Mouse (Mus musculus): ENCODE data around the gene Aif1. TPM values are rescaled to one million over a fixed set of nuclear protein-coding genes. Genes with fewer than 3 reads are reported as not detected.

The Aif1 gene
- polyA plus RNA-seq, 1 experiment from 2014 or later: 8.3 TPM

DNA sequence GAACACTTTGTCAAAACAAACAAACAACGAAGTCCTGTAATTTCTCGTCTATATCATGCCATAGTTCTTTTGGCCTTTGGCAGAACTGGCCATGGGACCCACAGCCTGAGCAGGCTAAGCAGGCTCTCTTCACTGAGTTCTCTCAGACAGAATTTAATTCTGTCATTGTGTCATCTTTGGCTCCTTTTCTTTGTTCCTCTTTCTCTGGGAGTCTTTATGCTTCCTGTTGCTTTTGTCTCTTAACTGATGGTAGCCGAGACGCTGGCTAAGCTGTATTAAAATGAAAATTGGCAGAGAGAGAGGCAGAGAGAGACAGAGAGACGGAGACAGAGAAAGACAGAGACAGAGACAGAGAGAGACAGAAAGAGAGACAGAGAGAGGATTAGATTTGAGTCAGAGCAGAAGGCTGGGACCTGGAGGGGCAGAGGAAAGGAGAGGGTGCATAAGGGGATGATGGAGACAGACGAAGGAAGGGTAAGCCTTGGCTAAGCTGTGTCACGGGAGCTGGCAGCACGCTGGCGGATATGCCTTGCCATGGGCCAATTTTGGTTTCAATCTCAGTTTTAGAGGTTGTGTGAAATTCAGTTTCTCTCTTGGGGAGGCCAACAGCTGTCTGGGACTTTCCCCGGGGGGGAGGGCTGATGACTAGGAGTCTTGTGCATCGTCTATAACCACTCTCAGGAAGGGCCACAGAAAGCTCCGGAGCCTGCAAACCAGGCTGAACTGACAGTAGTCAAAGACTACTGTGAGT lies 34.1 kb upstream of the Aif1 start:
- Histone ChIP-seq H3K4me2 (replicated peaks; ENCODE audit: low read depth, low read length) (no peak overlapping the region), H3K9me3 (ENCODE audit: low read length) (no peaks in the 10 kb centered on the region), H3K4me3 (ENCODE audit: low read length) (no peak overlapping the region), H3K36me3 (ENCODE audit: insufficient read depth, low read length) (no peaks in the 10 kb centered on the region), H3K9ac (replicated peaks; ENCODE audit: low read length) (no peak overlapping the region), H3K27me3 (ENCODE audit: insufficient read depth, low read length) (no peaks in the 10 kb centered on the region), H3K27ac (ENCODE audit: low read length) (no peak overlapping the region), H3K4me1 (ENCODE audit: insufficient read depth, low read length) (peaks cover 9% of the 10 kb centered on the region; the same call in 1 of the 2 replicates)
- ATAC-seq (ENCODE audit: low FRiP score, low TSS enrichment): no peak
- WGBS: 76% methylated on average over 12 of the region's 12 CpGs

- H3K27me3 ChIP-seq (ENCODE audit: insufficient read depth, low read length): peaks cover 19% of the 10 kb centered on the region
- ATAC-seq (ENCODE audit: low FRiP score, low TSS enrichment): no peak
- H3K9me3 ChIP-seq (ENCODE audit: low read length): no peaks in the 10 kb centered on the region
- H3K9ac ChIP-seq (replicated peaks; ENCODE audit: low read length): no peak overlapping the region
- 43% methylated on average over 10 of the region's 10 CpGs for WGBS
- 0 out of 2 replicates have a peak, but pooled peaks cover 9% of the 10 kb centered on the region for H3K4me1 ChIP-seq (ENCODE audit: insufficient read depth, low read length)
- H3K4me3 ChIP-seq (ENCODE audit: low read length): no peak overlapping the region
- no peak overlapping the region for H3K27ac ChIP-seq (ENCODE audit: low read length)
- H3K4me2 ChIP-seq (replicated peaks; ENCODE audit: low read depth, low read length): no peak overlapping the region
- H3K36me3 ChIP-seq (ENCODE audit: insufficient read depth, low read length): no peaks in the 10 kb centered on the region
Measured at GRCm38 (mm10) chr17:35205380-35205769, 29.5 kb upstream of the Aif1 start.

DNA sequence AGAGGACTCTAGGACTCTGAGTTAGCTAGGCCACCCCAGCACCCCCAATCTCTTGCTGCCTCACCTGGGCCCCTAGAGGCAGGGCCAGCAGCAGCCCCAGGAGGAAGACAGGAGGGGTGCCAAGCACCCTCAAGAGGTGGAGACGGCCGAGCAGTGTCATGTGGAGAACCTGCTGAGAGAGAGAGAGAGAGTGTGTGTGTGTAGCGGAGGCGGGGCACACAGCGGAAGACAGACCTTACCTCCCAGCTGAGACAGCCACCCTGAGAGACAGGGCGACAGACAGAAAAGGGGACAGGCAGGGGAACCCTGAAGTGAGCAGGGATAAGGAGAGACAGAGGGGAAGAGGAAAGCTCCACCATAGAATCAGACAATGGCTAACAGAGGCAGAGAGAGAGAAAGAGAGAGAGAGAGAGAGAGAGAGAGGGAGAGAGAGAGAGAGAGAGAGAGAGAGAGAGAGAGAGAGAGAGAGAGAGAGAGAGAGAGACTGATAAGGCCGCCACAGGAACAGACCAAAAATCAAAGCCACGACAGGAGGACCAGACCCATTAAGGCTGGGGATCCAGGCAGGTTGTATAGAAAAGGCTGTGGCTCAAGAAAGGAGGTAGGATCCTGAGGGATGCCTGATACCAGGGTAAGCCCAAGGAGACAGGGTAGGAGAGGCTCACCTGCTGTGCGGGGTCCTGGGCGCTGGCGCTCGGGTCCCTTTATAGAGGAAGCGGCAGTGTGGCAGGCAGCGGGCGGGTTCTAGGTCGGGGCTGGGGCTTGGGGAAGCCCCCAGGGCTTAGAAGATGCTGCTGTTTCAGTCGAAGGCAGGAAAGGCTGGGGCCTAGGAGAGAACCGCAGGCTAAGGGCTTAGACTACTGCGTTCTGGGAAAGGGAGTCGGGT lies 28.9 kb upstream of the Aif1 start, which contains the start of gene Lta:
Gene Lta (minus strand): TSS at position 858 of the 886 bp plus-strand sequence.
- Histone ChIP-seq H3K4me2 (replicated peaks; ENCODE audit: low read depth, low read length) (no peak within 1 kb of the TSS), H3K9me3 (ENCODE audit: low read length) (no peaks in the 10 kb centered on the region), H3K36me3 (ENCODE audit: insufficient read depth, low read length) (no peaks in the 10 kb centered on the region), H3K27ac (ENCODE audit: low read length) (no peak within 1 kb of the TSS), H3K4me1 (ENCODE audit: insufficient read depth, low read length) (0 out of 2 replicates have a peak, but pooled peaks cover 9% of the 10 kb centered on the region), H3K27me3 (ENCODE audit: insufficient read depth, low read length) (peaks cover 25% of the 10 kb centered on the region), H3K4me3 (ENCODE audit: low read length) (no peak within 1 kb of the TSS), H3K9ac (replicated peaks; ENCODE audit: low read length) (no peak within 1 kb of the TSS)
- WGBS: 46% methylated on average over 20 of the region's 20 CpGs
- no peak for ATAC-seq (ENCODE audit: low FRiP score, low TSS enrichment)

GRCm38 (mm10) chr17:35202442-35202841 lies 26.6 kb upstream of the Aif1 start:
- H3K4me3 ChIP-seq (ENCODE audit: low read length): no peak overlapping the region
- ATAC-seq (ENCODE audit: low FRiP score, low TSS enrichment): no peak
- 0 out of 2 replicates have a peak, but pooled peaks cover 9% of the 10 kb centered on the region for H3K4me1 ChIP-seq (ENCODE audit: insufficient read depth, low read length)
- peaks cover 34% of the 10 kb centered on the region for H3K27me3 ChIP-seq (ENCODE audit: insufficient read depth, low read length)
- H3K9me3 ChIP-seq (ENCODE audit: low read length): no peaks in the 10 kb centered on the region
- H3K9ac ChIP-seq (replicated peaks; ENCODE audit: low read length): no peak overlapping the region
- WGBS: 76% methylated on average over 4 of the region's 4 CpGs
- no peak overlapping the region for H3K27ac ChIP-seq (ENCODE audit: low read length)
- H3K36me3 ChIP-seq (ENCODE audit: insufficient read depth, low read length): no peaks in the 10 kb centered on the region
- no peak overlapping the region for H3K4me2 ChIP-seq (replicated peaks; ENCODE audit: low read depth, low read length)

DNA sequence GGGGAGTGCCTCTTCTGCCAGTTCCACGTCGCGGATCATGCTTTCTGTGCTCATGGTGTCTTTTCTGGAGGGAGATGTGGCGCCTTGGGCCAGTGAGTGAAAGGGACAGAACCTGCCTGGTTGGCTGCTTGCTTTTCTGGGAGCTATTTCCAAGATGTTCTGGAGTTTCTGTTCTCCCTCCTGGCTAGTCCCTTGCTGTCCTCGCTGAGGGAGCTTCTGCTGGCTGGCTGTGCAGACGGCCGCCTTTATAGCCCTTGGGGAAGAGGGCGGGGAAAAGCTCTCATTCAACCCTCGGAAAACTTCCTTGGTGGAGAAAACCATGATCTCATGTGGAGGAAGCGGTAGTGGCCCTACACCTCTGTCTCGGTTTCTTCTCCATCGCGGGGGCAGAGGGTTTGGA lies 25.9 kb upstream of the Aif1 start, which contains the start of gene Tnf:
Gene Tnf (minus strand): TSS at position 221 of the 400 bp plus-strand sequence.
- Histone ChIP-seq H3K27ac (ENCODE audit: low read length) (no peak within 1 kb of the TSS), H3K9ac (replicated peaks; ENCODE audit: low read length) (no peak within 1 kb of the TSS), H3K4me1 (ENCODE audit: insufficient read depth, low read length) (0 out of 2 replicates have a peak, but pooled peaks cover 9% of the 10 kb centered on the region), H3K4me2 (replicated peaks; ENCODE audit: low read depth, low read length) (peak within 1 kb of the TSS; percentile 32; the same call in 1 of the 2 replicates), H3K36me3 (ENCODE audit: insufficient read depth, low read length) (no peaks in the 10 kb centered on the region), H3K27me3 (ENCODE audit: insufficient read depth, low read length) (peaks cover 37% of the 10 kb centered on the region), H3K9me3 (ENCODE audit: low read length) (no peaks in the 10 kb centered on the region), H3K4me3 (ENCODE audit: low read length) (no peak within 1 kb of the TSS)
- no peak for ATAC-seq (ENCODE audit: low FRiP score, low TSS enrichment)
- WGBS: 23% methylated on average over 13 of the region's 13 CpGs

GRCm38 (mm10) chr17:35201128-35201527 lies 25.3 kb upstream of the Aif1 start:
- 61% methylated on average over 11 of the region's 11 CpGs for WGBS

DNA sequence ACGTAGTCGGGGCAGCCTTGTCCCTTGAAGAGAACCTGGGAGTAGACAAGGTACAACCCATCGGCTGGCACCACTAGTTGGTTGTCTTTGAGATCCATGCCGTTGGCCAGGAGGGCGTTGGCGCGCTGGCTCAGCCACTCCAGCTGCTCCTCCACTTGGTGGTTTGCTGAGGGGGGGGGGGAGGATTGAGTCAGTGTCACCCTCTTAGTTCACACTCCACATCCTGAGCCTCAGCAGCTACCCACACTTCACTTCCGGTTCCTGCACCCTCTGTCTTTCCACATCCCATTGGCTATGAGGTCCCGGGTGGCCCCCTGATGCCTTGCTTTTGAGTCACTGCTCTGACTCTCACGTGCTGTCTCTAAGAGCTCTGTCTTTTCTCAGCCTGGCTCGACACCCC lies 24.5 kb upstream of the Aif1 start:
- Histone ChIP-seq H3K9ac (replicated peaks; ENCODE audit: low read length) (no peak overlapping the region), H3K4me2 (replicated peaks; ENCODE audit: low read depth, low read length) (no peak overlapping the region), H3K36me3 (ENCODE audit: insufficient read depth, low read length) (no peaks in the 10 kb centered on the region), H3K27me3 (ENCODE audit: insufficient read depth, low read length) (peaks cover 47% of the 10 kb centered on the region), H3K9me3 (ENCODE audit: low read length) (no peaks in the 10 kb centered on the region), H3K4me3 (ENCODE audit: low read length) (no peak overlapping the region), H3K4me1 (ENCODE audit: insufficient read depth, low read length) (peaks cover 16% of the 10 kb centered on the region), H3K27ac (ENCODE audit: low read length) (no peak overlapping the region)
- no peak for ATAC-seq (ENCODE audit: low FRiP score, low TSS enrichment)
- WGBS: 90% methylated on average over 11 of the region's 11 CpGs

More at GRCm38 (mm10) chr17:35201128-35201527, 25.3 kb upstream of the Aif1 start:
- H3K27me3 ChIP-seq (ENCODE audit: insufficient read depth, low read length): peaks cover 42% of the 10 kb centered on the region
- H3K9me3 ChIP-seq (ENCODE audit: low read length): no peaks in the 10 kb centered on the region
- H3K27ac ChIP-seq (ENCODE audit: low read length): no peak overlapping the region
- no peak overlapping the region for H3K4me2 ChIP-seq (replicated peaks; ENCODE audit: low read depth, low read length)
- no peaks in the 10 kb centered on the region for H3K36me3 ChIP-seq (ENCODE audit: insufficient read depth, low read length)
- no peak overlapping the region for H3K9ac ChIP-seq (replicated peaks; ENCODE audit: low read length)
- H3K4me1 ChIP-seq (ENCODE audit: insufficient read depth, low read length): 0 out of 2 replicates have a peak, but pooled peaks cover 9% of the 10 kb centered on the region
- no peak overlapping the region for H3K4me3 ChIP-seq (ENCODE audit: low read length)
- no peak for ATAC-seq (ENCODE audit: low FRiP score, low TSS enrichment)

DNA sequence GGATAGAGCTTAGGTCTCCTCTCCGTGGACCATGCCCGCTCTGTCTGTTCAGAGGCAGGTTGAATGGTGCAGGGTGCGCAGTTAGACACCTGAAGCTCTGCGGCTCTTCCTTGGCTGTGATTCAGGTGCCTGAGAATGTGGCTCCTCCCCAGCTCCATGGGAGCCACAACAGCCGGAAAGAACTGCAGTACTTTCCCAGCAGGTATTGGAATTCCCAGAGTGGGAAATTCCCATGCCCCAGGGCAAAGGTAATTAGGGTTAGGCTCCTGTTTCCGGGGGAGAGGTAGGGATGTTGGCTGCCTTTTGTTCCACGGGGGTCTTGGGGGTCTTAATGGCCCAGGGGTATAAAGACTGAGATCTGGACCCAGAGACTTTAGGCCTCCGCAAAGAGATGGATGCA lies 23.1 kb upstream of the Aif1 start:
- H3K4me3 ChIP-seq (ENCODE audit: low read length): no peak overlapping the region
- H3K9me3 ChIP-seq (ENCODE audit: low read length): no peaks in the 10 kb centered on the region
- no peak overlapping the region for H3K4me2 ChIP-seq (replicated peaks; ENCODE audit: low read depth, low read length)
- 27% methylated on average over 8 of the region's 8 CpGs for WGBS
- H3K36me3 ChIP-seq (ENCODE audit: insufficient read depth, low read length): no peaks in the 10 kb centered on the region
- H3K4me1 ChIP-seq (ENCODE audit: insufficient read depth, low read length): peaks cover 19% of the 10 kb centered on the region
- no peak overlapping the region for H3K9ac ChIP-seq (replicated peaks; ENCODE audit: low read length)
- no peak overlapping the region for H3K27ac ChIP-seq (ENCODE audit: low read length)
- ATAC-seq (ENCODE audit: low FRiP score, low TSS enrichment): no peak
- peaks cover 52% of the 10 kb centered on the region for H3K27me3 ChIP-seq (ENCODE audit: insufficient read depth, low read length)

GRCm38 (mm10) chr17:35198029-35198428 lies 22.2 kb upstream of the Aif1 start:
- H3K36me3 ChIP-seq (ENCODE audit: insufficient read depth, low read length): no peaks in the 10 kb centered on the region
- no peak for ATAC-seq (ENCODE audit: low FRiP score, low TSS enrichment)
- no peak overlapping the region for H3K27ac ChIP-seq (ENCODE audit: low read length)
- whole genome bisulfite sequencing: 73% methylated on average over 7 of the region's 7 CpGs
- H3K4me2 ChIP-seq (replicated peaks; ENCODE audit: low read depth, low read length): no peak overlapping the region
- H3K4me3 ChIP-seq (ENCODE audit: low read length): no peak overlapping the region
- H3K4me1 ChIP-seq (ENCODE audit: insufficient read depth, low read length): peaks cover 19% of the 10 kb centered on the region
- H3K9me3 ChIP-seq (ENCODE audit: low read length): no peaks in the 10 kb centered on the region
- H3K27me3 ChIP-seq (ENCODE audit: insufficient read depth, low read length): peaks cover 48% of the 10 kb centered on the region
- no peak overlapping the region for H3K9ac ChIP-seq (replicated peaks; ENCODE audit: low read length)

All from kidney, embryonic 16.5 days (tissue).